Mouse (Mus musculus) gastrocnemius, postnatal 14 days (tissue): Measurements from ENCODE around the gene Zfp810. TPM values are rescaled to one million over a fixed set of nuclear protein-coding genes. Genes with fewer than 3 reads are reported as not detected.

Source experiments
- DNase-seq: peaks from one replicate; pipeline ENCODE4 v3.0.0; 2021; ENCODE audit warnings: mixed read lengths
- intact Hi-C: fragments of 180-260 bp; cut with DNase I; formaldehyde crosslinking; loops from one replicate; pipeline ENCODE4 v1.15.1; 2025; ENCODE audit warnings: low total_unique reads
- total RNA-seq, 2 experiments: library from RNA; stranded (reverse); gene quantifications; 2 replicates each; pipeline ENCODE4 v1.2.3; 2021

The Zfp810 gene
- total RNA-seq, 2 experiments from 2014 or later: 1.4 to 1.6 TPM

- intact Hi-C loops: no loop called here
- DNase-seq: no peak
These were observed 38.6 kb downstream of the Zfp810 start for GRCm38 (mm10) chr9:22268886-22269285.

- no peak for DNase-seq
- intact Hi-C loops: no loop called here
These were observed 44.8 kb downstream of the Zfp810 start for GRCm38 (mm10) chr9:22262611-22263010.

DNA sequence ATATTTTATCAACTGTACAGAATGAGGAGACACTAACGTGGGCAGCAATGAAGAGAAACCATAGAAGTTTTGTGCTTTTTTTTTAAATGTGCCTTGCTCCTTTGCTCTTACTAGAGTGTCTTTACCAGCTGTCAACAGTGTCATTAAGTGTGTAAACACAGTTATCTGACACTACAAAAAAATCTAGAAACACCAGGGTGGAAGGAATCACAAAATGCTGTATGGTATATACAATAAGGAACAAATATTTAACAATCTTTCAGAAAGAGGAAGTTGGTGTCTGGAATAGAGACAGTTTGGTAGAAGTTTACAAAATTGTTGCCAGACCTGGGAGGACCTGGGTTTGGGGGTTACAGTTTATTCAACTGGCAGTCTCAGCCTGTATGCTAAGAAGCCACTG is 45.9 kb downstream of the Zfp810 start:
- intact Hi-C loops: no loop called here
- no peak for DNase-seq

GRCm38 (mm10) chr9:22260092-22260422 is 47.4 kb downstream of the Zfp810 start:
- DNase-seq: no peak
- intact Hi-C loops: no loop called here

GRCm38 (mm10) chr9:22259184-22260091 is 48.0 kb downstream of the Zfp810 start, which contains the start of gene Zfp599:
Gene Zfp599, minus strand, starts transcription at chr9:22259895.
- peak; percentile 35 for DNase-seq
- intact Hi-C loops: no loop called here

DNA sequence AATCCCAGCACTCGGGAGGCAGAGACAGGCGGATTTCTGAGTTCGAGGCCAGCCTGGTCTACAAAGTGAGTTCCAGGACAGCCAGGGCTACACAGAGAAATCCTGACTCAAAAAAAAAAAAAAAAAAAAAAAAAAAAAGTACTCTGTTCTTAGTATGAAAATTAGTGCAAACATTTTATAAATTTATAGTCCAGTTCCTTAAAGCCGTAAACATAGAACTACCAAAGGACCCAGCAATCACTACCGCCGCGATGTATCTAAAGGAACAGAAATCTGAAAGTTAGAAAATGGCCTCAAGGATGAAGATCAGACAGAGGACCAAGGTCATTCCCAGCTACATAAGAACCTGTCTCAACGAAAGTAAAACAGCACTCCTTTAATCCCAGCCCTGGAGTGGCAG is 48.7 kb downstream of the Zfp810 start:
- DNase-seq: no peak
- intact Hi-C loops: no loop called here

DNA sequence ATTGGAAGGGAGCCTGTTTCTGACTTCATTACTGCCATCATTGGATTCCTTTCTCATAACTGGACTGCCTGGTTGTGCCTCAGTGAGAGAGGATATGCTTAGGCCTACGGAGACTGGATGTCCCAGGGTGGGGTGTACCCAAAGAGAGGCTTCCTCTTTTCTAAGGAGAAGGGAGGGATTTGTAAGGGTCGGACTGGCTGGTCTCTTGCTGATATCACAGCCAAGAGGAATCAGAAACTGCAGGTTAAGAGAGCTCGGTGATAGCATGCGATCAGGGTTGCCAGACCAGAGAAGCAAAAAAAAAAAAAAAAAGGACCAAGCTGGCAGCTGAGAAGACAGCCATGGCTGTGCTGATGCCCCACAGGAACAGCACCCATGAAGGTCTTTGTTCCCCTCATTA is 50.9 kb downstream of the Zfp810 start:
- no peak for DNase-seq
- intact Hi-C loops: no loop called here

GRCm38 (mm10) chr9:22244242-22244641 is 63.2 kb downstream of the Zfp810 start:
- intact Hi-C loops: no loop called here
- no peak for DNase-seq

GRCm38 (mm10) chr9:22240001-22240400 is 67.4 kb downstream of the Zfp810 start:
- intact Hi-C loops: no loop called here
- no peak for DNase-seq

GRCm38 (mm10) chr9:22230556-22230955 is 76.9 kb downstream of the Zfp810 start:
- DNase-seq: no peak
- intact Hi-C loops: loop anchor here (10.0 kb wide), 1 partner anchor 84 kb away; no protein-coding TSS in a partner anchor

DNA sequence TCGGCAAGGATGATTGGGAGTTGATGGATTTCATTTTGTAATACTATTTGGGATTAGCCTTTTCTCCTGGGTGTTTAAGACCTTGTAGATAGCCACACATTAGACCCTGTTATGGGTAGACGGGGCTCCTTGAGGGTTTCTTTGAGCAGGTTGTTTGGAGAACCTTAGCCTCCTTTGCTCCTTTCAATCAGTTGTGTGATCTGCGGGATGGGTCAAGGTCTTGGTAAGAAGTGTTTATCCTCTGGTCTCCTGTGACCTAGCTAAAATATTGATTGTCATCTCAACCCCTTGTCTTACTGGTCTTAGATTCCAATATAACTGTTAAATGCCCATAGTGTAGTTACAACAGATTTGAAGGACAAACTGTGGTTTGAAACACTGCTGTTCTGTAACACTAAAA is 77.4 kb downstream of the Zfp810 start:
- intact Hi-C loops: loop anchor here (10.0 kb wide), 1 partner anchor 85 kb away; no protein-coding TSS in a partner anchor
- DNase-seq: no peak

- no peak for DNase-seq
- intact Hi-C loops: loop anchor here (10.0 kb wide), 1 partner anchor 85 kb away; no protein-coding TSS in a partner anchor
These were observed 77.9 kb downstream of the Zfp810 start for GRCm38 (mm10) chr9:22229386-22230026.

- peak; percentile 38 for DNase-seq
- intact Hi-C loops: no loop called here
These were observed 80.6 kb downstream of the Zfp810 start for GRCm38 (mm10) chr9:22226846-22227245.

Other genes starting within 250 kb of the Zfp810 start
- not detected for gene Gm49318, start 236.4 kb downstream of the Zfp810 start, total RNA-seq
- 1 to 10 TPM; 2.6 to 3.2 TPM for gene Zfp653, start 236.3 kb downstream of the Zfp810 start, total RNA-seq
- gene Ecsit, start 222.2 kb downstream of the Zfp810 start, total RNA-seq: 10 to 100 TPM; 68.5 to 72.2 TPM
- gene Cnn1, start 208.4 kb downstream of the Zfp810 start, total RNA-seq: 1 to 10 TPM; 1.7 to 7.9 TPM
- gene Elof1, start 190.5 kb downstream of the Zfp810 start, total RNA-seq: 10 to 100 TPM; 30.1 to 32.7 TPM
- gene Acp5, start 171.9 kb downstream of the Zfp810 start, total RNA-seq: 1 to 10 TPM in 1 of 2 experiments, under 1 TPM in 1; 0.55 to 1.1 TPM
- gene Pigyl, start 150.8 kb downstream of the Zfp810 start, total RNA-seq: 10 to 100 TPM; 29.3 to 30.3 TPM
- not detected for gene Zfp872, start 119.6 kb downstream of the Zfp810 start, total RNA-seq
- 1 to 10 TPM; 7.8 TPM for gene Zfp809, start 81.9 kb downstream of the Zfp810 start, total RNA-seq
- under 1 TPM in 1 of 2 experiments, not detected in 1; 0.08 TPM for gene Zfp599, start 47.8 kb downstream of the Zfp810 start, total RNA-seq
- gene Anln, start 81.5 kb upstream of the Zfp810 start, total RNA-seq: 1 to 10 TPM; 4.9 to 5.1 TPM
- under 1 TPM; 0.33 to 0.39 TPM for gene 9530077C05Rik, start 103.9 kb upstream of the Zfp810 start, total RNA-seq
- not detected for gene Gm17545, start 146.6 kb upstream of the Zfp810 start, total RNA-seq
- gene Rp9, start 162.1 kb upstream of the Zfp810 start, total RNA-seq: 10 to 100 TPM; 19.5 to 23.6 TPM
- 1 to 10 TPM; 8.2 to 9.4 TPM for gene Bbs9, start 168.1 kb upstream of the Zfp810 start, total RNA-seq